Mouse (Mus musculus): ENCODE results near the gene Galnt15. TPM values are rescaled to one million over a fixed set of nuclear protein-coding genes. Genes with fewer than 3 reads are reported as not detected.
A peak's percentile ranks its signal among the peaks of the same experiment; 100 is the strongest.
"Not testable (repeated sequence)": the region's sequence is repeated elsewhere in the genome, so short reads cannot be mapped to it uniquely, and the experiment has no call there.

Gene Galnt15
- polyA plus RNA-seq, 1 experiment from 2014 or later = 0.04 TPM

- Histone ChIP-seq H3K27ac (no peak overlapping the region), H3K9me3 (replicated peaks) (no peaks in the 10 kb centered on the region), H3K4me3 (no peak overlapping the region), H3K4me1 (peaks cover 18% of the 10 kb centered on the region), H3K36me3 (peaks cover 33% of the 10 kb centered on the region), H3K27me3 (ENCODE audit: low read depth, poor library complexity, severe bottlenecking) (no peaks in the 10 kb centered on the region)
- DNase-seq (ENCODE audit: low spot score) = no peak
- WGBS = 96% methylated on average over 2 of the region's 2 CpGs
These were observed 54.7 kb downstream of the Galnt15 start for GRCm38 (mm10) chr14:32083466-32083865.

- H3K27ac ChIP-seq = peak within 1 kb of the TSS; percentile 85
- 2% methylated on average over 22 of the region's 22 CpGs for WGBS
These were observed 56.1 kb downstream of the Galnt15 start, which contains the start of gene Oxnad1 for GRCm38 (mm10) chr14:32084761-32085485. Oxnad1 (plus strand) TSS chr14:32085374.

DNA sequence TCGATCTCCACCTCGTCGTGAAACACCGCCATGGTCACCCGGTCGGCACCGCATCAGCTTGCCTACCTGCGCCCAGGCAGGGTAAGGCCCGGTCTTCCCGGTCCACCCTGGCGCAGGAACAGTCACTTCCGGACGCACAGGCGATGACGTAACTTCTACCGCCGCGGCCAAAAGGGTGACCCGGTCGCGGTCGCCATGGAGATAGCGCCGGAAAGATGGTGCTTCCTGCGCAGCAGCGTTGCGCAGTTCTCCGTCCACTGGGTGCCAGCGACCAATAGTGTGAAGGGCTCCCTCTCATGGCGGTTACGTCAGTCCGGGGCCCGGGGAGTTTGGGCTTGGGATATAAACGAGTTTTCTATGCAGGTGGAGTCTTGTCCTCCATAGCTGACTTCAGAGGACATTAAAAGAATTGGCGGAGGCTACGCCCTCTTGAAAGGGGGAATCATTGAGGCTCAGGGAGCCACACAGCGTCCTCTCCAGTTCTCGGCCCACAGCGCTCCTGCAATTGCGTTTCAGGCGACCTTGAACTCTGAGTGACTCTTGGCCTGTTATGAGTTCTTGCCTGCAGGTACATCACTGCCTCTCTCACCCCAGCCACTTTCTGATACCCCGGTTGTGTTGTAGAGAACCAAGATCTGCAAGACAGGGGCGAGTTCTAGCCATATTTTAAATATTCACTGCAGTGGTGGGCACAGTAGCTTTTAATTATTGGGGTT is 56.9 kb downstream of the Galnt15 start, which contains the start of gene Dph3:
Dph3 (minus strand) TSS at position 244 of the 716 bp plus-strand sequence.
- H3K9me3 ChIP-seq (replicated peaks) = no peaks in the 10 kb centered on the region
- under 1% methylated on average over 43 of the region's 43 CpGs for WGBS
- H3K27ac ChIP-seq = peak within 1 kb of the TSS; percentile 85
- H3K4me3 ChIP-seq = peak within 1 kb of the TSS; percentile 63
- H3K27me3 ChIP-seq (ENCODE audit: low read depth, poor library complexity, severe bottlenecking) = no peaks in the 10 kb centered on the region
- DNase-seq (ENCODE audit: low spot score) = peak; percentile 99
- peaks cover 30% of the 10 kb centered on the region for H3K4me1 ChIP-seq
- peaks cover 29% of the 10 kb centered on the region for H3K36me3 ChIP-seq

More at GRCm38 (mm10) chr14:32084761-32085485, 56.1 kb downstream of the Galnt15 start, which contains the start of gene Oxnad1:
- peaks cover 23% of the 10 kb centered on the region for H3K4me1 ChIP-seq
- H3K36me3 ChIP-seq = peaks cover 29% of the 10 kb centered on the region
- H3K27me3 ChIP-seq (ENCODE audit: low read depth, poor library complexity, severe bottlenecking) = no peaks in the 10 kb centered on the region
- H3K4me3 ChIP-seq = peak within 1 kb of the TSS; percentile 63
- no peak for DNase-seq (ENCODE audit: low spot score)
- H3K9me3 ChIP-seq (replicated peaks) = no peaks in the 10 kb centered on the region

DNA sequence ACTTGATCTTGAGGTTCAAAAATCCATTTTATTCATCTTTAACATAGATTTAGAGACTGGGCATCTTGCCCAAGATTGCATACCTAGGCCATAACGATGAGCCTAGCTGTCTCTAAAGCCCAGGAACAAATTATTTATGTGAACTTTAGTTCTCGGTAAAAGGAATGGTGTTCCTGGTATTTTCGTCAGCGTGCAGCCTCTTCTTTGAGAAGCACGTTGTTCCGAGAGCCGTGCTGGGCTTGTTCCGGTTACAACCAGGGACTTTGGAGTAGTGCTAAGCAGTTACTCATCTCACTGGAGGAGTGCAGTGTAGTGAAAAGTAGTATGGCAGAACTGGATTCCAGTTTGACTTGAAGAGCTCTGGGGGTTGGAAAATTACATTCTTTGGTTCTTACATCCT is 57.4 kb downstream of the Galnt15 start:
- Histone ChIP-seq H3K27ac (peak overlapping the region; percentile 85), H3K4me1 (peaks cover 36% of the 10 kb centered on the region), H3K27me3 (ENCODE audit: low read depth, poor library complexity, severe bottlenecking) (no peaks in the 10 kb centered on the region), H3K4me3 (peak overlapping the region; percentile 63), H3K36me3 (peaks cover 23% of the 10 kb centered on the region), H3K9me3 (replicated peaks) (no peaks in the 10 kb centered on the region)
- 36% methylated on average over 8 of the region's 8 CpGs for WGBS
- no peak for DNase-seq (ENCODE audit: low spot score)

DNA sequence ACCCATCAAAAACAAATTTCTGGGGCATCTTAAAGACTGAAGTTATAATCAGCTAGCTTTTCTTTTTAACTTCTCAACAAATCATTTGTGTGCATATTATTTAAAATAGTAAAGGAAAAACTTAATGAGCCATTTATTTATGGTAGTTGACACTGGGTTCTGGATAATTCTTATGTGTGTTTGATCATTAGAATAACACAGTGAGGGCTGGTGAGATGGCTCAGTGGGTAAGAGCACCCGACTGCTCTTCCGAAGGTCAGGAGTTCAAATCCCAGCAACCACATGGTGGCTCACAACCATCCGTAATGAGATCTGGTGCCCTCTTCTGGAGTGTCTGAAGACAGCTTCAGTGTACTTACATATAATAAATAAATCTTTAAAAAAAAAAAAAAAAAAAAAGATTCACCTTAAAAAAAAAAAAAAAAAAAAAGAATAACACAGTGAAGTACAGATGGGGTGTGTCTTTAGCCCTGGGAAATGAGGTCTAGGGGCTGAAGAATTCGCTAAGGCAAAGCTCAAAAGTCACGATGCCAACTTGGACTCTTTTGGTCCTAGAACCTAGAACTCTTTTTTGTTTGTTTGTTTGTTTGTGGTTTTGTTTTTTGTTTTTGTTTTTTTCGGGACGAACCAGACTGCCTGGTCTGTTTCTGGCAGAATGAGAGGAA is 58.9 kb downstream of the Galnt15 start:
- WGBS = 93% methylated on average over 7 of the region's 7 CpGs

DNA sequence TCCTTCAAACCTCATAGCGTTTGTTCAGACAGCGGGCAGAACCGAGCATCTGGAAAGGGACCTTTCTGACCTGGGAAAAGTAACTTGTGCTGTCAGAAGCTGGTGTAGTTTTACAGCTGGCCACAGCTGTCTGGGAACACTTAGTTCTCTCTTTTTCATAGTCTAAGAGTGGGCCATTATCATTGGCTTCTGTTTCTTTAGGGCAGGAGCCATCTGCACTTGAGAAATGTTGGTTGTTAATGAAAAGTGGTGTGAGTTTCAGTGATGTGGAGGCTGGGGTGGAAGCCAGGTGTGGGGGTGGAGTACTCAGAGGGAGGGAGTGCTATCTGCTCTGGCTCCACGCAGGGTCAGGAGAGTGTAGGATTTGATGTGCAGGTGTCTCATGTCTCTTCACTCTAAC is 62.3 kb downstream of the Galnt15 start:
- DNase-seq (ENCODE audit: low spot score) = peak; percentile 50

More for the DNA sequence above, 58.9 kb downstream of the Galnt15 start:
- Histone ChIP-seq H3K4me1 (peaks cover 49% of the 10 kb centered on the region), H3K36me3 (peaks cover 14% of the 10 kb centered on the region)
- not testable (repeated sequence) for DNase-seq (ENCODE audit: low spot score); H3K27ac ChIP-seq; H3K4me3 ChIP-seq; H3K27me3 ChIP-seq (ENCODE audit: low read depth, poor library complexity, severe bottlenecking); H3K9me3 ChIP-seq (replicated peaks)

DNA sequence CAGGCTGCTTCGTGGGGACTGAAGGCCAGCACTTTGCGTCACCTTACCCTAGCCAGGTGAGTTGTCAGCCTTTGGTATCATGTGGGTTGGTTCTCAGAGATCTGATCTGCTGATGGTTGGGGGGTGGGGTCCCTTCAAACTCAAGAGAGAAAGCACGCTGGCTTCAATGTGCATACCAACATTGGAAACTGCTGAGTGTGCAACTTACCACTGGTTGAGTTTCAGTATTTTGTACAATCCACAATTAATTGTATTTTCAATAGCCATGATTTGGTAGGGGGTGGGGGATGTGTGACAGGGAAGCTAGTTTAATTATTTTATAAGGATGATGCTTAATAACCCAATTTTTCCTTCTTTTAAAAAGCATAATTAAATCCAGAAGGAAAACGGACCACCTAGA is 62.9 kb downstream of the Galnt15 start:
- WGBS = 73% methylated on average over 4 of the region's 4 CpGs
- H3K27ac ChIP-seq = peak overlapping the region; percentile 61; the same call in 1 of the 2 replicates
- peaks cover 34% of the 10 kb centered on the region for H3K4me1 ChIP-seq
- no peaks in the 10 kb centered on the region for H3K27me3 ChIP-seq (ENCODE audit: low read depth, poor library complexity, severe bottlenecking)
- no peaks in the 10 kb centered on the region for H3K9me3 ChIP-seq (replicated peaks)
- DNase-seq (ENCODE audit: low spot score) = no peak
- H3K4me3 ChIP-seq = no peak overlapping the region
- peaks cover 45% of the 10 kb centered on the region for H3K36me3 ChIP-seq

More for the DNA sequence above, 62.3 kb downstream of the Galnt15 start:
- H3K9me3 ChIP-seq (replicated peaks) = no peaks in the 10 kb centered on the region
- peaks cover 39% of the 10 kb centered on the region for H3K36me3 ChIP-seq
- no peak overlapping the region for H3K4me3 ChIP-seq
- H3K27ac ChIP-seq = peak overlapping the region; percentile 61; the same call in 1 of the 2 replicates
- 37% methylated on average over 4 of the region's 4 CpGs for WGBS
- peaks cover 39% of the 10 kb centered on the region for H3K4me1 ChIP-seq
- H3K27me3 ChIP-seq (ENCODE audit: low read depth, poor library complexity, severe bottlenecking) = no peaks in the 10 kb centered on the region

- no peaks in the 10 kb centered on the region for H3K27me3 ChIP-seq (ENCODE audit: low read depth, poor library complexity, severe bottlenecking)
- H3K9me3 ChIP-seq (replicated peaks) = no peaks in the 10 kb centered on the region
- peaks cover 58% of the 10 kb centered on the region for H3K36me3 ChIP-seq
- 70% methylated on average over 1 of the region's 1 CpGs for WGBS
- no peak for DNase-seq (ENCODE audit: low spot score)
- H3K4me1 ChIP-seq = peaks cover 32% of the 10 kb centered on the region
- no peak overlapping the region for H3K27ac ChIP-seq
- no peak overlapping the region for H3K4me3 ChIP-seq
These were observed 64.2 kb downstream of the Galnt15 start for GRCm38 (mm10) chr14:32093018-32093417.

DNA sequence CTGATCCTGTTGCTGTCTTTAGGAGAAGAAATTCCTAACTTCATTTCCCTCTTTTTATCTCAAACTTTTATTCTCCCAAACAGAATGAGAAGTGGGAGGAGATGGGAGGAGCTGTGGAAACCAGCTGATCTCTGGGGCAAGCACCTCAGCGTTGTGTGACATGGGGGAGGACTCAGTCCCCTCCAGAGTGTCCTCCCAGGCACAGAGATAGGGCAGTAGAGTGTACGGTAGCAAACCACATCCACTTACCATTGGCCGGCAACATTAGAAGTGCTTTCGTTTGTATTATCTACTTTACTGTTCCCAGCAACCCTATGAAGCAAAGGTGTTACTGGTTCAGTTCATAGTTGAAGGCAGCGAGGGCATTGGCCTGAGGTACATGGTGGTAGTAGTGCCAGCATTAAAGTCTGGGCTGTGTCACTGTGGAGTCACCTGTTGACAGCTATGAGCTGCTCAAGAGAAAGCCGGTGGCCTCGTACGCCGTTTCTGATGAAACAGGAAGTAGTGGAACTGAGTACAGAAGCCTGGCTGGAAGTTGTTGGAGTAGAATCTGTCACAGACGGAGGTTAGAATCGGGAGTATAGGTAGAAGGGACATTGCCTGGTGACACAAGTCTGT is 64.8 kb downstream of the Galnt15 start:
- H3K36me3 ChIP-seq = peaks cover 64% of the 10 kb centered on the region
- no peaks in the 10 kb centered on the region for H3K27me3 ChIP-seq (ENCODE audit: low read depth, poor library complexity, severe bottlenecking)
- peaks cover 32% of the 10 kb centered on the region for H3K4me1 ChIP-seq
- no peak for DNase-seq (ENCODE audit: low spot score)
- no peak overlapping the region for H3K4me3 ChIP-seq
- no peak overlapping the region for H3K27ac ChIP-seq
- WGBS = 90% methylated on average over 11 of the region's 11 CpGs
- no peaks in the 10 kb centered on the region for H3K9me3 ChIP-seq (replicated peaks)

GRCm38 (mm10) chr14:32095646-32096045 is 66.9 kb downstream of the Galnt15 start:
- H3K9me3 ChIP-seq (replicated peaks) = no peaks in the 10 kb centered on the region
- DNase-seq (ENCODE audit: low spot score) = no peak
- peaks cover 84% of the 10 kb centered on the region for H3K36me3 ChIP-seq
- H3K27me3 ChIP-seq (ENCODE audit: low read depth, poor library complexity, severe bottlenecking) = no peaks in the 10 kb centered on the region
- peaks cover 19% of the 10 kb centered on the region for H3K4me1 ChIP-seq
- H3K27ac ChIP-seq = no peak overlapping the region
- WGBS = 92% methylated on average over 5 of the region's 5 CpGs
- H3K4me3 ChIP-seq = no peak overlapping the region

DNA sequence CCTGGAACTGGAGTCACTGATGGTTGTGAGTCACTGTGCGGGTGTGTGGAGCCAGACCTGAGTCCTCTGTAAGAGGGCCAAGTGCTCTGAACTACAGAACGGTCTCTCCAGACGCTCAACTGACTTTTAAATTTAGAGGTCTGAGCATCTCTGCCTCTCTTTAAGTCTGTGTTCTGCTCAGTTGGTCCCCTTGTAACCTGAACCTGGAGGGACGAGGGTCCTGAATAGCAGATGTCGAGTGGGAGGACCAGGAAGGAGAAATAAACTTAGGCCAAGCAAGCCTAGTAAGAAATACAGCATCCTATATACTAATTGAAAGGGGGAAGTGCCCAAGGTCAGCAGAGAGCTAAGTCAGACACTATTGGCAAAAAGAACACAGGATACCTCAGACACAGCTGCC is 68.0 kb downstream of the Galnt15 start:
- no peak for DNase-seq (ENCODE audit: low spot score)
- 83% methylated on average over 5 of the region's 5 CpGs for WGBS
- Histone ChIP-seq H3K27me3 (ENCODE audit: low read depth, poor library complexity, severe bottlenecking) (no peaks in the 10 kb centered on the region), H3K36me3 (peaks cover 91% of the 10 kb centered on the region), H3K4me3 (no peak overlapping the region), H3K9me3 (replicated peaks) (no peaks in the 10 kb centered on the region), H3K27ac (no peak overlapping the region), H3K4me1 (peaks cover 8% of the 10 kb centered on the region)

GRCm38 (mm10) chr14:32097691-32098090 is 68.9 kb downstream of the Galnt15 start:
- no peaks in the 10 kb centered on the region for H3K27me3 ChIP-seq (ENCODE audit: low read depth, poor library complexity, severe bottlenecking)
- H3K27ac ChIP-seq = no peak overlapping the region
- H3K4me1 ChIP-seq = no peaks in the 10 kb centered on the region
- no peak overlapping the region for H3K4me3 ChIP-seq
- no peak for DNase-seq (ENCODE audit: low spot score)
- peaks cover 93% of the 10 kb centered on the region for H3K36me3 ChIP-seq
- no peaks in the 10 kb centered on the region for H3K9me3 ChIP-seq (replicated peaks)
- 92% methylated on average over 7 of the region's 7 CpGs for WGBS
